27 mouse cellular contexts compared by ENCODE assay signal in the genomic region with DNA sequence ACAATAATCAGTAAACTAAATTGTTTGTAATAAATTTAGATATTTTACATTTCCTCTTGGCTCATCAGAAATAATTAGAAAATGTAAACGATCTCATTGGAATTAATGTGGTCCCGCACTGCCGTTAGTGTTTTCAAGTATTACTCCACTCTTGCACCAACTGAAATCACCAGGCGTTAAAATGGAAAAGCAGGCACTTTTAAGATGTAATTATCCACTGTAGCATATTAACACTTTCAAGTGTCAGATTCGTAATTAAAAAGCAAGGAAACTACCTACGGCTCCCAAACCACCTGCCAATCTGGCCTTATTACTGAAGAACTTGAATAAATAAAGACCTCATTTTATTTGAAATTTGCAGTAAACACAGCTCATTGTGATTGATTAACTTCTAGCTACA.
DNase-seq lines count a peak whose midpoint lies in the region; ATAC-seq and TF ChIP-seq lines count a peak whose summit lies in the region.
"Had no signal": no experiment of that assay in that cellular context is flagged by ENCODE, and none has a peak within 500 bp of the region (broad histone marks: within the 10 kb centered on the region; RNA-seq: fewer than 3 reads in every experiment).

No protein-coding gene starts in this region.

- TF ChIP-seq POLR2A in brain, embryonic 14.5 days (IDR thresholded peaks at IDR 0.05; ENCODE audit: borderline replicate concordance, extremely low read depth, insufficient read depth, insufficient read length, poor library complexity, severe bottlenecking) = no peak

- WGBS in hindbrain, embryonic 13.5 days = 73% methylated on average over 6 of the region's 6 CpGs
- 92% methylated on average over 6 of the region's 6 CpGs for WGBS in hindbrain, embryonic 11.5 days
- 77% methylated on average over 6 of the region's 6 CpGs for WGBS in midbrain, embryonic 16.5 days
- WGBS in midbrain, embryonic 10.5 days = 94% methylated on average over 6 of the region's 6 CpGs
- 59% methylated on average over 6 of the region's 6 CpGs for WGBS in neural tube, embryonic 14.5 days

- no peak overlapping the region for H3K4me3 ChIP-seq in hindbrain, embryonic 13.5 days
- no peak overlapping the region for H3K4me3 ChIP-seq in hindbrain, embryonic 11.5 days (ENCODE audit: low read depth, low read length)
- no peak overlapping the region for H3K4me3 ChIP-seq in midbrain, embryonic 16.5 days (ENCODE audit: low read depth, low read length)
- no peak overlapping the region for H3K4me3 ChIP-seq in midbrain, embryonic 10.5 days
- H3K4me3 ChIP-seq in neural tube, embryonic 14.5 days (ENCODE audit: low read depth, low read length) = no peak overlapping the region
- H3K4me3 ChIP-seq: embryonic facial prominence, embryonic 10.5 days; embryonic facial prominence, embryonic 13.5 days; erythroblast, embryonic 14.5 days; forebrain, embryonic 13.5 days; heart, adult 2 months; heart, embryonic 10.5 days; heart, embryonic 13.5 days; hindbrain, embryonic 12.5 days had no signal

- H3K9ac ChIP-seq in hindbrain, embryonic 13.5 days = no peak overlapping the region
- H3K9ac ChIP-seq in hindbrain, embryonic 11.5 days (ENCODE audit: low read depth, low read length) = no peak overlapping the region
- no peak overlapping the region for H3K9ac ChIP-seq in midbrain, embryonic 16.5 days (ENCODE audit: low read depth, low read length)
- H3K9ac ChIP-seq in neural tube, embryonic 14.5 days (replicated peaks; ENCODE audit: low read depth, low read length) = no peak overlapping the region
- H3K9ac ChIP-seq: embryonic facial prominence, embryonic 13.5 days; forebrain, embryonic 13.5 days; heart, embryonic 13.5 days; hindbrain, embryonic 12.5 days had no signal

- H3K27me3 ChIP-seq in hindbrain, embryonic 13.5 days = no peaks in the 10 kb centered on the region
- no peaks in the 10 kb centered on the region for H3K27me3 ChIP-seq in hindbrain, embryonic 11.5 days (ENCODE audit: control insufficient read depth, insufficient read depth, low read length)
- no peaks in the 10 kb centered on the region for H3K27me3 ChIP-seq in midbrain, embryonic 16.5 days (ENCODE audit: control insufficient read depth, insufficient read depth, low read depth, low read length)
- H3K27me3 ChIP-seq in midbrain, embryonic 10.5 days (ENCODE audit: low read depth, poor library complexity, severe bottlenecking) = no peaks in the 10 kb centered on the region
- no peaks in the 10 kb centered on the region for H3K27me3 ChIP-seq in neural tube, embryonic 14.5 days (ENCODE audit: control insufficient read depth, insufficient read depth, low read length)
- H3K27me3 ChIP-seq: embryonic facial prominence, embryonic 13.5 days; forebrain, embryonic 13.5 days; heart, embryonic 13.5 days; hindbrain, embryonic 12.5 days had no signal

- no peak for TF ChIP-seq CTCF in brain, embryonic 14.5 days (IDR thresholded peaks at IDR 0.05; ENCODE audit: borderline replicate concordance, extremely low read depth, insufficient read depth, insufficient read length)

- ATAC-seq in hindbrain, embryonic 13.5 days (ENCODE audit: low FRiP score) = peak; percentile 24; the same call in 1 of the 2 replicates
- no peak for ATAC-seq in hindbrain, embryonic 11.5 days (ENCODE audit: low FRiP score)
- 0 out of 2 replicates have a peak, but pooled peaks have one; percentile 17 for ATAC-seq in midbrain, embryonic 16.5 days
- peak; percentile 74 for ATAC-seq in neural tube, embryonic 14.5 days (ENCODE audit: low read depth)
- ATAC-seq: CD4-positive, CD25-positive, alpha-beta regulatory T cell, adult 4 months; forebrain, embryonic 13.5 days had no signal

- no peaks in the 10 kb centered on the region for H3K36me3 ChIP-seq in hindbrain, embryonic 13.5 days
- no peaks in the 10 kb centered on the region for H3K36me3 ChIP-seq in hindbrain, embryonic 11.5 days (ENCODE audit: control insufficient read depth, insufficient read depth, low read length)
- H3K36me3 ChIP-seq in midbrain, embryonic 16.5 days (ENCODE audit: control insufficient read depth, insufficient read depth, low read length) = no peaks in the 10 kb centered on the region
- no peaks in the 10 kb centered on the region for H3K36me3 ChIP-seq in midbrain, embryonic 10.5 days
- no peaks in the 10 kb centered on the region for H3K36me3 ChIP-seq in neural tube, embryonic 14.5 days (ENCODE audit: control insufficient read depth, insufficient read depth, low read length)
- H3K36me3 ChIP-seq: embryonic facial prominence, embryonic 10.5 days; embryonic facial prominence, embryonic 13.5 days; heart, embryonic 10.5 days; heart, embryonic 13.5 days; hindbrain, embryonic 12.5 days had no signal

- DNase-seq in hindbrain, embryonic 11.5 days (ENCODE audit: low spot score) = no peak
- DNase-seq in midbrain, embryonic 10.5 days (ENCODE audit: low spot score) = no peak
- peak; percentile 61 for DNase-seq in brain, embryonic 14.5 days (ENCODE audit: low read depth)
- no peak for DNase-seq in kidney, adult 9 months
- DNase-seq: adrenal gland, adult 2 months; adrenal gland, postnatal 14 days; cerebellum, adult 11-12 months; cerebellum, adult 8-10 months; cerebellum, postnatal 10 days; cerebellum, postnatal 36 days; embryo, embryonic 11 days; gastrocnemius, postnatal 10 days; gastrocnemius, postnatal 36 days; heart, adult 2 months; heart, postnatal 14 days; heart, postnatal 4 days had no signal

- H3K9me3 ChIP-seq in hindbrain, embryonic 13.5 days = no peaks in the 10 kb centered on the region
- no peaks in the 10 kb centered on the region for H3K9me3 ChIP-seq in hindbrain, embryonic 11.5 days (ENCODE audit: control insufficient read depth, low read length)
- no peaks in the 10 kb centered on the region for H3K9me3 ChIP-seq in midbrain, embryonic 16.5 days (replicated peaks; ENCODE audit: control insufficient read depth, low read length, poor library complexity, severe bottlenecking)
- no peaks in the 10 kb centered on the region for H3K9me3 ChIP-seq in midbrain, embryonic 10.5 days (replicated peaks)
- no peaks in the 10 kb centered on the region for H3K9me3 ChIP-seq in neural tube, embryonic 14.5 days (ENCODE audit: control insufficient read depth, low read length)
- H3K9me3 ChIP-seq: embryonic facial prominence, embryonic 10.5 days; embryonic facial prominence, embryonic 13.5 days; forebrain, embryonic 13.5 days; heart, embryonic 10.5 days; heart, embryonic 13.5 days; hindbrain, embryonic 12.5 days had no signal

- H3K27ac ChIP-seq in hindbrain, embryonic 13.5 days = no peak overlapping the region
- no peak overlapping the region for H3K27ac ChIP-seq in hindbrain, embryonic 11.5 days (ENCODE audit: low read depth, low read length)
- no peak overlapping the region for H3K27ac ChIP-seq in midbrain, embryonic 16.5 days (ENCODE audit: low read length)
- H3K27ac ChIP-seq in midbrain, embryonic 10.5 days (replicated peaks) = no peak overlapping the region
- H3K27ac ChIP-seq in neural tube, embryonic 14.5 days (ENCODE audit: low read depth, low read length) = no peak overlapping the region
- H3K27ac ChIP-seq: embryonic facial prominence, embryonic 10.5 days; embryonic facial prominence, embryonic 13.5 days; forebrain, embryonic 13.5 days; heart, adult 2 months; heart, embryonic 10.5 days; heart, embryonic 13.5 days; hindbrain, embryonic 12.5 days had no signal

- H3K4me1 ChIP-seq in hindbrain, embryonic 13.5 days (replicated peaks) = no peaks in the 10 kb centered on the region
- H3K4me1 ChIP-seq in hindbrain, embryonic 11.5 days (replicated peaks; ENCODE audit: control insufficient read depth, insufficient read depth, low read length) = no peaks in the 10 kb centered on the region
- no peaks in the 10 kb centered on the region for H3K4me1 ChIP-seq in midbrain, embryonic 16.5 days (ENCODE audit: control insufficient read depth, insufficient read depth, low read length)
- H3K4me1 ChIP-seq in midbrain, embryonic 10.5 days = no peaks in the 10 kb centered on the region
- no peaks in the 10 kb centered on the region for H3K4me1 ChIP-seq in neural tube, embryonic 14.5 days (ENCODE audit: control insufficient read depth, insufficient read depth, low read length)
- H3K4me1 ChIP-seq: embryonic facial prominence, embryonic 10.5 days; embryonic facial prominence, embryonic 13.5 days; forebrain, embryonic 13.5 days; heart, embryonic 10.5 days; heart, embryonic 13.5 days; hindbrain, embryonic 12.5 days had no signal

- H3K4me2 ChIP-seq in hindbrain, embryonic 13.5 days = no peak overlapping the region
- H3K4me2 ChIP-seq in hindbrain, embryonic 11.5 days (replicated peaks; ENCODE audit: low read depth, low read length) = no peak overlapping the region
- no peak overlapping the region for H3K4me2 ChIP-seq in midbrain, embryonic 16.5 days (ENCODE audit: low read length)
- no peak overlapping the region for H3K4me2 ChIP-seq in neural tube, embryonic 14.5 days (ENCODE audit: low read depth, low read length)
- H3K4me2 ChIP-seq: embryonic facial prominence, embryonic 13.5 days; forebrain, embryonic 13.5 days; heart, embryonic 13.5 days; hindbrain, embryonic 12.5 days had no signal
